Mouse (Mus musculus) MEL (cell line): ENCODE measurements at regions not wholly inside any gene's neighbourhood (a gene's known extent, or its start where the extent isn't known, plus 50 kb on each side); places are given as distances from the start of the nearest gene placed in this dataset.

ENCODE experiments used
- DNase-seq: peaks from one replicate; pipeline ENCODE4 v3.0.0; 2011; ENCODE audit warnings: low read depth, low spot score
- H3K27ac ChIP-seq: 2 replicates; pipeline ENCODE4 v1.5.1; 2012; ENCODE audit warnings: low read depth, mild to moderate bottlenecking, control low read depth, low read length, moderate library complexity; ENCODE audit not compliant: control insufficient read depth
- H3K27me3 ChIP-seq, 2 experiments: fragments of 150-350 bp in 1 of 2; sonication (generic) in 1 of 2; 2 replicates each; pipeline ENCODE4 v1.6.1; 2012; ENCODE audit warnings: low read length in 2 of 2, mild to moderate bottlenecking in 2 of 2, improper control_type of control experiment in 1 of 2, moderate library complexity in 1 of 2; ENCODE audit not compliant: insufficient read depth in 2 of 2, control insufficient read depth in 1 of 2
- H3K36me3 ChIP-seq, 2 experiments: 2 replicates each; pipeline ENCODE4 v1.6.1; 2012 to 2014; ENCODE audit warnings: low read length in 2 of 2, improper control_type of control experiment in 1 of 2, inconsistent platforms in 1 of 2, mild to moderate bottlenecking in 1 of 2; ENCODE audit not compliant: insufficient read depth in 2 of 2, control insufficient read depth in 1 of 2
- H3K4me1 ChIP-seq, 2 experiments: fragments of 150-350 bp in 1 of 2; sonication (generic) in 1 of 2; 2 replicates each; pipeline ENCODE4 v1.6.1; 2012; ENCODE audit warnings: low read length in 2 of 2, improper control_type of control experiment in 1 of 2, mild to moderate bottlenecking in 1 of 2; ENCODE audit not compliant: insufficient read depth in 2 of 2, control insufficient read depth in 1 of 2
- H3K4me3 ChIP-seq, 2 experiments: fragments of 150-350 bp in 1 of 2; sonication (generic) in 1 of 2; 2 replicates each; pipeline ENCODE4 v1.5.1; 2012; ENCODE audit warnings: low read depth in 2 of 2, low read length in 2 of 2, mild to moderate bottlenecking in 2 of 2, moderate library complexity in 2 of 2, control low read depth in 1 of 2, improper control_type of control experiment in 1 of 2; ENCODE audit not compliant: control insufficient read depth in 1 of 2, insufficient read depth in 1 of 2
- H3K79me2 ChIP-seq: 2 replicates; pipeline ENCODE4 v1.6.1; 2012; ENCODE audit warnings: mild to moderate bottlenecking, low read length, moderate library complexity; ENCODE audit not compliant: control insufficient read depth, poor library complexity, insufficient read depth
- H3K9ac ChIP-seq: 2 replicates; pipeline ENCODE4 v1.6.1; 2012; ENCODE audit warnings: low read depth, mild to moderate bottlenecking, control low read depth, low read length, moderate library complexity; ENCODE audit not compliant: control insufficient read depth, poor library complexity, severe bottlenecking
- H3K9me3 ChIP-seq: fragments of 150-350 bp; sonication (generic); replicated peaks from 2 replicates; pipeline ENCODE4 v1.6.1; 2012; ENCODE audit warnings: mild to moderate bottlenecking, low read length, improper control_type of control experiment, moderate library complexity; ENCODE audit not compliant: insufficient read depth
- CHD1 ChIP-seq: IDR thresholded peaks from 2 replicates; pipeline ENCODE4 v1.6.1; 2012; ENCODE audit warnings: low read depth, mild to moderate bottlenecking, inconsistent platforms, low read length, improper control_type of control experiment
- CHD2 ChIP-seq: IDR thresholded peaks from 2 replicates; pipeline ENCODE4 v1.6.1; 2011; ENCODE audit warnings: low read length, improper control_type of control experiment
- CTCF ChIP-seq, 3 experiments: IDR thresholded peaks in 2 of 3; conservative IDR thresholded peaks in 1 of 3; 2 replicates each; pipeline ENCODE4 v1.5.1; 2011 to 2012; ENCODE audit warnings: low read length in 3 of 3, low read depth in 2 of 3, mild to moderate bottlenecking in 2 of 3, improper control_type of control experiment in 1 of 3, inconsistent platforms in 1 of 3, mixed read lengths in 1 of 3, moderate library complexity in 1 of 3; ENCODE audit not compliant: control insufficient read depth in 1 of 3, insufficient read depth in 1 of 3, poor library complexity in 1 of 3, severe bottlenecking in 1 of 3
- E2F4 ChIP-seq: IDR thresholded peaks from 2 replicates; pipeline ENCODE4 v1.6.1; 2011; ENCODE audit warnings: low read depth, low read length, improper control_type of control experiment, borderline replicate concordance
- ELF1 ChIP-seq: IDR thresholded peaks from 2 replicates; pipeline ENCODE4 v1.6.1; 2014; ENCODE audit warnings: low read depth, mild to moderate bottlenecking, inconsistent platforms, low read length, improper control_type of control experiment, moderate library complexity
- EP300 ChIP-seq, 2 experiments: IDR thresholded peaks; 2 replicates each; pipeline ENCODE4 v1.6.1; 2011; ENCODE audit warnings: improper control_type of control experiment in 2 of 2, low read length in 2 of 2, low read depth in 1 of 2, mild to moderate bottlenecking in 1 of 2
- GATA1 ChIP-seq: IDR thresholded peaks from 2 replicates; pipeline ENCODE4 v1.6.1; 2011; ENCODE audit warnings: low read depth, low read length, improper control_type of control experiment
- JUND ChIP-seq: IDR thresholded peaks from 2 replicates; pipeline ENCODE4 v1.6.1; 2011; ENCODE audit warnings: low read depth, mild to moderate bottlenecking, improper control_type of control experiment, low read length
- KAT2A ChIP-seq: conservative IDR thresholded peaks from 2 replicates; pipeline ENCODE4 v1.6.1; 2012; ENCODE audit warnings: low read depth, low read length, improper control_type of control experiment, inconsistent platforms
- MAFK ChIP-seq: IDR thresholded peaks from 2 replicates; pipeline ENCODE4 v1.6.1; 2011; ENCODE audit warnings: low read depth, mild to moderate bottlenecking, low read length, improper control_type of control experiment, borderline replicate concordance
- MAX ChIP-seq: IDR thresholded peaks from 2 replicates; pipeline ENCODE4 v1.6.1; 2011; ENCODE audit warnings: low read length, improper control_type of control experiment
- MAZ ChIP-seq: IDR thresholded peaks from 2 replicates; pipeline ENCODE4 v1.6.1; 2012; ENCODE audit warnings: low read depth, mild to moderate bottlenecking, inconsistent platforms, low read length, improper control_type of control experiment
- MYC ChIP-seq: IDR thresholded peaks from 2 replicates; pipeline ENCODE4 v1.6.1; 2011; ENCODE audit warnings: low read depth, mild to moderate bottlenecking, low read length, improper control_type of control experiment, moderate library complexity
- NELFE ChIP-seq: IDR thresholded peaks from 2 replicates; pipeline ENCODE4 v1.6.1; 2011; ENCODE audit warnings: low read depth, low read length, improper control_type of control experiment
- NRF1 ChIP-seq: IDR thresholded peaks from 2 replicates; pipeline ENCODE4 v1.6.1; 2014; ENCODE audit warnings: low read depth, mild to moderate bottlenecking, inconsistent platforms, low read length, improper control_type of control experiment, moderate library complexity; ENCODE audit not compliant: poor library complexity, insufficient read depth, severe bottlenecking
- POLR2AphosphoS2 ChIP-seq: IDR thresholded peaks from 2 replicates; pipeline ENCODE4 v1.6.1; 2011; ENCODE audit warnings: low read length, improper control_type of control experiment
- POLR2AphosphoS5 ChIP-seq: IDR thresholded peaks from 2 replicates; pipeline ENCODE4 v1.6.1; 2012; ENCODE audit warnings: low read depth, borderline replicate concordance, mild to moderate bottlenecking, inconsistent platforms, low read length, moderate library complexity, mixed read lengths
- RAD21 ChIP-seq: IDR thresholded peaks from 2 replicates; pipeline ENCODE4 v1.6.1; 2011; ENCODE audit warnings: mild to moderate bottlenecking, low read depth, low read length, improper control_type of control experiment
- RCOR1 ChIP-seq: IDR thresholded peaks from 2 replicates; pipeline ENCODE4 v1.6.1; 2012; ENCODE audit warnings: low read depth, mild to moderate bottlenecking, inconsistent platforms, low read length, improper control_type of control experiment
- SIN3A ChIP-seq: IDR thresholded peaks from 2 replicates; pipeline ENCODE4 v1.6.1; 2012; ENCODE audit warnings: low read length, improper control_type of control experiment, inconsistent platforms
- SMC3 ChIP-seq: IDR thresholded peaks from 2 replicates; pipeline ENCODE4 v1.6.1; 2011; ENCODE audit warnings: low read depth, low read length, improper control_type of control experiment
- TBP ChIP-seq: IDR thresholded peaks from 2 replicates; pipeline ENCODE4 v1.8.0; 2011; ENCODE audit warnings: low read depth, low read length, improper control_type of control experiment
- TCF12 ChIP-seq: IDR thresholded peaks from 2 replicates; pipeline ENCODE4 v1.6.1; 2014; ENCODE audit warnings: low read depth, mild to moderate bottlenecking, inconsistent platforms, low read length, improper control_type of control experiment, moderate library complexity
- UBTF ChIP-seq: IDR thresholded peaks from 2 replicates; pipeline ENCODE4 v1.6.1; 2012; ENCODE audit warnings: low read depth, mild to moderate bottlenecking, inconsistent platforms, low read length, improper control_type of control experiment, moderate library complexity, borderline replicate concordance; ENCODE audit not compliant: insufficient read depth
- USF1 ChIP-seq: IDR thresholded peaks from 2 replicates; pipeline ENCODE4 v1.6.1; 2014; ENCODE audit warnings: low read depth, mild to moderate bottlenecking, inconsistent platforms, low read length, improper control_type of control experiment, moderate library complexity
- USF2 ChIP-seq, 2 experiments: IDR thresholded peaks; 2 replicates each; pipeline ENCODE4 v1.6.1; 2011 to 2012; ENCODE audit warnings: improper control_type of control experiment in 2 of 2, low read length in 2 of 2, borderline replicate concordance in 1 of 2, inconsistent platforms in 1 of 2, low read depth in 1 of 2, mild to moderate bottlenecking in 1 of 2; ENCODE audit not compliant: insufficient read depth in 1 of 2
- ZMIZ1 ChIP-seq: IDR thresholded peaks from 2 replicates; pipeline ENCODE4 v1.6.1; 2012; ENCODE audit warnings: low read depth, mild to moderate bottlenecking, inconsistent platforms, low read length, improper control_type of control experiment, moderate library complexity

DNA sequence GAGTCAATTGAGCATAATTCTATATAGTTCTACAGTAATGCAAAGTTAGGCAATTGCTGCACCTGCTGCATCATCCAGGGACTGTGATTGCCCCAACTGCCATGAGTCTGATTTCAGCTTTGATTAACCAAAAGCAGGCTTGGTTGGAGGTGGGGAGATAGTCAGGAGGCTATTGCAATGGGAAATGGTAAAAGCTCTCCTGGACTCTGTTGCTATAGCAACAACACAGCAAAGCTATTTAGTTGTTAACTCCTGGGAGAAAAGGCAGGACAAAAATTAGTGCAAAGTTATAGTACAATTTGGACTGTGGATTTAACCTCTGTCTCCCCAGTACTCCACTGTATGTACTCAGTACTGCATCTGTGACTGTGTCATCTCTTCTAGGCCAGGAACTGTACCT lies 51.7 kb upstream of the Rasgrf1 start:
- H3K4me3 ChIP-seq, result no peak overlapping the region
- no peak for DNase-seq
- no peak overlapping the region for H3K27ac ChIP-seq
- no peaks in the 10 kb centered on the region for H3K27me3 ChIP-seq
- H3K9ac ChIP-seq, result no peak overlapping the region
- H3K4me1 ChIP-seq, result no peaks in the 10 kb centered on the region
- no peak for TF ChIP-seq NELFE
- no peak for TF ChIP-seq TCF12
- no peak for TF ChIP-seq JUND
- no peak for TF ChIP-seq MYC
- no peak for TF ChIP-seq UBTF
- no peak for TF ChIP-seq RAD21
- TF ChIP-seq KAT2A, result no peak
- no peak for TF ChIP-seq POLR2AphosphoS2
- no peak for TF ChIP-seq ZMIZ1
- no peak for TF ChIP-seq GATA1
- TF ChIP-seq MAZ, result no peak
- no peak for TF ChIP-seq NRF1
- TF ChIP-seq CTCF (IDR thresholded peaks at IDR 0.05 in 2 of 3, conservative IDR thresholded peaks at IDR 0.05 in 1 of 3; ENCODE audit: control insufficient read depth in 1 of 3, insufficient read depth in 1 of 3, low read depth in 2 of 3, low read length in 3 of 3, poor library complexity in 1 of 3, severe bottlenecking in 1 of 3), result no peak
- TF ChIP-seq POLR2AphosphoS5, result no peak
- TF ChIP-seq SMC3, result no peak
- no peak for TF ChIP-seq CHD2
- TF ChIP-seq, all 39 proteins: peak for 0
- Histone ChIP-seq H3K9me3 (no peaks in the 10 kb centered on the region), H3K36me3 (no peaks in the 10 kb centered on the region), H3K79me2 (no peaks in the 10 kb centered on the region)

DNA sequence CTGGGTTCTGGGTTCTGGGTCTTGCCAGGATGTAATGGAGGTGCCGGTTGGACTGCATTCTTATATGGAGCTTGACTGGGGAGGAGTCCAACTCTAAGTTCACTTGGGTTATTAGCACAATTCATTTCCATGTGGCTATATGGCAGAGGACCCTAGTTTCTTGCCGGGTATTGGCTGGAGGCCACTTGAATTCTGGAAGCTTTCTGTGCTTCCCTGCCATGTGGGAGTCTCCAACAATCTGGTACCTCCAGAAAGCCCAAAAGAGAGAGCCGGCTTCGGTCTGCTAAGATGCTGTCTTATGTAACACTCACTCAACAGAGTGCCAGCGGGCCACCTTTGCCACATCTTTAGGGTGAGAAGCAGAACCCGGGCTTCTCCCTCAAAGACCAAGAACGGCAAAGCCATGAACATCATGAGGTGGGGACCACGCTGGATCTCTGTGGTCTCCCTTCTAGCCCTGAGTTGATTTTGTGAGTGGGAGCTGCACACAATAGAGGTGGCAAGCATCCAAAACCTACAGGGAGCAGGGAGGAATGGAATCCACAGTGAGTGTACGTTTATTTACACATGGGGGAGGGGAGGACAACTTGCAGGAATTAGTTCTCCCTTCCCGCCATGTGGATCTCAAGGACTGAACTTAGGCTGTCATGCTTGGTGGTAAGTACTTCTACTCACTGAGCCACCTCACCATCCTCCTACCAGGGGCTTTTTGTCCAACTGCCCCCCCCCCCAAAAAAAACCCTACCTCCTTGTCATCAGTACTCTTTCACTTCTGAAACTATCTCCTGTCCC lies 59.0 kb upstream of the Rasgrf1 start:
- H3K4me3 ChIP-seq, result no peak overlapping the region
- no peaks in the 10 kb centered on the region for H3K9me3 ChIP-seq
- TF ChIP-seq SIN3A (no peak), TBP (no peak), RAD21 (no peak), MYC (no peak), POLR2AphosphoS5 (no peak), EP300 (IDR thresholded peaks at IDR 0.05; ENCODE audit: low read depth in 1 of 2, low read length in 2 of 2) (no peak), MAX (no peak), ELF1 (no peak), RCOR1 (no peak), JUND (no peak), TCF12 (no peak), UBTF (no peak), E2F4 (no peak), MAFK (no peak), CHD1 (no peak), ZMIZ1 (no peak), CHD2 (no peak), USF2 (IDR thresholded peaks at IDR 0.05; ENCODE audit: borderline replicate concordance in 1 of 2, insufficient read depth in 1 of 2, low read depth in 1 of 2, low read length in 2 of 2) (no peak), SMC3 (no peak), USF1 (no peak)
- H3K27ac ChIP-seq, result no peak overlapping the region
- H3K4me1 ChIP-seq, result no peaks in the 10 kb centered on the region
- DNase-seq, result no peak
- no peaks in the 10 kb centered on the region for H3K79me2 ChIP-seq
- no peaks in the 10 kb centered on the region for H3K36me3 ChIP-seq
- no peak overlapping the region for H3K9ac ChIP-seq
- no peaks in the 10 kb centered on the region for H3K27me3 ChIP-seq
